Mouse (Mus musculus) cortical plate, adult 2 months (tissue): ENCODE data around the gene Cfap77. TPM values are rescaled to one million over a fixed set of nuclear protein-coding genes. Genes with fewer than 3 reads are reported as not detected.

Experiments
- H3K27ac ChIP-seq: fragments of 200-500 bp; 2 replicates; pipeline ENCODE4 v1.5.1; 2012; ENCODE audit warnings: low read length, control low read depth, inconsistent platforms; ENCODE audit not compliant: insufficient read depth
- H3K4me1 ChIP-seq: fragments of 200-500 bp; 2 replicates; pipeline ENCODE4 v1.6.1; 2011; ENCODE audit warnings: low read length; ENCODE audit not compliant: control insufficient read depth, insufficient read depth
- H3K4me3 ChIP-seq: fragments of 200-500 bp; 2 replicates; pipeline ENCODE4 v1.5.1; 2011; ENCODE audit warnings: mild to moderate bottlenecking, low read length, control low read depth; ENCODE audit not compliant: insufficient read depth
- CTCF ChIP-seq: fragments of 200-500 bp; IDR thresholded peaks from 2 replicates; pipeline ENCODE4 v1.5.1; 2011; ENCODE audit warnings: mild to moderate bottlenecking, control low read depth, low read length; ENCODE audit not compliant: insufficient read depth; ENCODE audit errors: extremely low read depth
- POLR2A ChIP-seq: fragments of 200-500 bp; IDR thresholded peaks from 2 replicates; pipeline ENCODE4 v1.6.1; 2011; ENCODE audit warnings: mild to moderate bottlenecking, low read length, control low read depth; ENCODE audit not compliant: insufficient read depth; ENCODE audit errors: extremely low read depth
- polyA plus RNA-seq: library from polyadenylated mRNA; depleted of rRNA; stranded (reverse); fragments of >200 nt; gene quantifications from 2 replicates; pipeline ENCODE4 v1.2.3, GENCODE M21; 2012

Cfap77 gene
- polyA plus RNA-seq, 1 experiment: 0.15 TPM

DNA sequence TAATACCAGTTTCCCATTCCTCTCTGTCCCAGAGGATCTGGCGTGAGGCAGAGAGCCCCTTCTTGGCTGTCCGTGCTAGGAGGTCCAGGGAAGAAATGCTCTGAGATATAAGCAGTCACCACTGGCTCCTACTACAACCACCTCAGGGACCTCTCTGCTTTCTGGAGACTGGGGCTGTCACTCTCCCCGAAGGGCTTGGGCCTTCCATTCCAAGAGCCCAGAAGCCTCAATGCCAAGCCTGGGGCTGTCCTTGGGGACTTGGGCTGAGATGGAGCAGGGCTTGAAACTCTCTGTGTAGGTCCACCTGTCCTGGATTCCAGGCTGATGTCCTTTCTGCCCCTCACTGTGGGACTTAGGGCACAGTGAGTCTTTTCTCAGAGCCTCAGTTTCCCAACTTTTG, 144.0 kb downstream of the Cfap77 start:
- TF ChIP-seq CTCF (no peak), POLR2A (no peak)
- H3K4me3 ChIP-seq: no peak overlapping the region
- no peaks in the 10 kb centered on the region for H3K4me1 ChIP-seq
- H3K27ac ChIP-seq: no peak overlapping the region

- no peak overlapping the region for H3K27ac ChIP-seq
- no peak overlapping the region for H3K4me3 ChIP-seq
- TF ChIP-seq POLR2A (no peak), CTCF (no peak)
- no peaks in the 10 kb centered on the region for H3K4me1 ChIP-seq
Measured at GRCm38 (mm10) chr2:28909818-28910710, 144.8 kb downstream of the Cfap77 start.

GRCm38 (mm10) chr2:28909186-28909817, 145.6 kb downstream of the Cfap77 start:
- Histone ChIP-seq H3K4me3 (no peak overlapping the region), H3K4me1 (no peaks in the 10 kb centered on the region), H3K27ac (no peak overlapping the region)
- TF ChIP-seq CTCF (no peak), POLR2A (no peak)

DNA sequence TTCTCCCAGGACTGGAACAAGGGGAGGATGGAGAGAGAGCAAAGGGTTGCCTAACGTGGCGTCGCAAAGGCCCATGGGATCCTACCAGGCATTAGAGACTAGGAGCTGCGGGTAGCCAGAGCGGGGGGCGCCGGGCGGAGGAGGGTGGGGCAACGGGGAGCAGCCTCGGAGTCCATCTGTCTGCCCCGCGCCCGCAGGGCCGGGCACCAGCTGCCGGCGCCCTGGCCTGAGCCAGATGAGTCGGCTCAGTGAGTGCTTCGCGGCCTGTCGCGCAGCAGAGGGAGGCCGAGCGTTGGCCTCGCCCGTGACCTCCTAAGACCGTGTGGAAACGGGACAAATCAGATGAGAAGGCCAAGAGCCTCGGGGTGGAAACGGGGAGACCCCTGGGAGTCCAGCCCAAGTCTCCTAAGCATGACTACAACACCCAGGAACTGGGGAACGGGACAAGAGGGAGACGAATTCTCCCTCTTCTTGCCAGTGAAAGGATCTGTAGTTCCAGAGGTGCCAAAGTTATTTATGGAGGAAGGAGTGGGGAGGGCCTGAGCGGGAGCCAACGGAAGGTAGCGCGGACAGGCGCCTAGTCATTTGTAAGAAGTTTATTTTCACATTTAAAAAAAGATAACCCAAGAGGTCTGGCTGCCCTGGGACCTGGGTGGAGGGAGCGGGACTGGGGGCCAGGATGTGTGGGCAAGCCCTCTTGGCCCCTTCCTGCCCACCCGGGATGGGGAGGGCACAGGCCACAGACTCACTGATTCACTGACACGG, 146.3 kb downstream of the Cfap77 start:
- Histone ChIP-seq H3K27ac (no peak overlapping the region), H3K4me1 (no peaks in the 10 kb centered on the region), H3K4me3 (no peak overlapping the region)
- no peak for TF ChIP-seq POLR2A
- TF ChIP-seq CTCF: no peak

- H3K4me1 ChIP-seq: no peaks in the 10 kb centered on the region
- H3K4me3 ChIP-seq: no peak overlapping the region
- TF ChIP-seq POLR2A (no peak), CTCF (no peak)
- no peak overlapping the region for H3K27ac ChIP-seq
Measured at GRCm38 (mm10) chr2:28907691-28908388, 147.0 kb downstream of the Cfap77 start.

DNA sequence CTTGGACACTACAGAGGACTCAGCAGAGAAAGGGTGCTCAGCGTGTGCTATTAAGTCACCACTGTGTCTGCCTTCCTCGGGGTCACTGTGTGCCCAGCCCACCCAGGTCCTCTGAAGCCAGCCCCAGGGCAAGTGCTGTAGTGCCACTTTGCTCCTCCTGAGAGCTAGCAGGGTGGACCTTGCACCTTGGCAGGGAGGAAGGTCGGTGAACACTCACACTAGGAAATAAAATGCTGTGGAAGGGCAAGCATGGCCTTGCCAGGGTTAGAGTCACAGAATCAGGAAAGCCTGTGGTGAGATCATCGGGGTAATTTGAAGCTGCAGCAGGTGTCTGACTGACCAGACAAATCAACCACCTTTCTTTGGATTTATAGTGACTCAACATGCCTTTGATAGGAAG, 149.3 kb downstream of the Cfap77 start:
- TF ChIP-seq POLR2A (no peak), CTCF (no peak)
- no peaks in the 10 kb centered on the region for H3K4me1 ChIP-seq
- H3K27ac ChIP-seq: no peak overlapping the region
- H3K4me3 ChIP-seq: no peak overlapping the region

DNA sequence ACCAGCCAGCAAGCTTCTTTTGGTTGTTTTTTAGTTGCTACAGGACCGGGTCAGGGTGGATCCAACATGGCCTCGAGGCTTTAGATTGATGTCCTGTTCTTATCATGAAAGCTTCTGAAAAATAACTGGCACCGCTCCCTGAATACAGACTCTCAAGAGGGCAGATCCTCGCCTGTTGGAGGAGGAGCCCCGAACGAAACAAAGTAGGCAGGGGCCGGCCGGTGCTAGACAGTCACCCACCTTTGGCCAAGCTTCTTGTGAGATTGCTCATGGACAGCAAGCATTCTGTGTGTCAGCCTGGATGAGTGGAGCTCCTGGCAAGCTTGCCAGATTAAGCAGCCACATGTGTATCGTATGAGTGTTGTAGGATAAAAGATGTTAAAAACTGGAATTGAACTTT, 150.1 kb downstream of the Cfap77 start:
- Histone ChIP-seq H3K27ac (no peak overlapping the region), H3K4me1 (no peaks in the 10 kb centered on the region), H3K4me3 (no peak overlapping the region)
- TF ChIP-seq CTCF (no peak), POLR2A (no peak)

DNA sequence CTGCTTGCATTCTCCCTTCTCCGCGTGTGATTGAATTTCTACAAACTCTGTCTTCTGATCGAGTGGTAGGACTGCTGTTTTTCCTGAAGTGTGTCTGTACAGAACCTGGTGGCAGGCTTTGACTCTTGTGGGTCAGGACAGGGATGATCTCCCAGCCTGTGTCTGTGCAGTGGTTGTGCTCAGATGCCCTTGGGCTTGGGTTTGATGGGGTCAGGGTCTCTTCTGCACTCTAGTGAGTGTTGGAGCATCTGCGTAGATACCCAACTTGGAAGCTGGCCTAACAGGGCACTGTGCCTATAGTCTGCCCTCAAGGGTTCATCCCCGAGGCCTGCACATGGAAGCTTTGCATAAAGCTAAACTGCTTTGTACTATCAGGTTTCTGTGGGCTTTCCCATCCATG, 151.0 kb downstream of the Cfap77 start:
- H3K27ac ChIP-seq: no peak overlapping the region
- H3K4me1 ChIP-seq: no peaks in the 10 kb centered on the region
- TF ChIP-seq CTCF (no peak), POLR2A (no peak)

DNA sequence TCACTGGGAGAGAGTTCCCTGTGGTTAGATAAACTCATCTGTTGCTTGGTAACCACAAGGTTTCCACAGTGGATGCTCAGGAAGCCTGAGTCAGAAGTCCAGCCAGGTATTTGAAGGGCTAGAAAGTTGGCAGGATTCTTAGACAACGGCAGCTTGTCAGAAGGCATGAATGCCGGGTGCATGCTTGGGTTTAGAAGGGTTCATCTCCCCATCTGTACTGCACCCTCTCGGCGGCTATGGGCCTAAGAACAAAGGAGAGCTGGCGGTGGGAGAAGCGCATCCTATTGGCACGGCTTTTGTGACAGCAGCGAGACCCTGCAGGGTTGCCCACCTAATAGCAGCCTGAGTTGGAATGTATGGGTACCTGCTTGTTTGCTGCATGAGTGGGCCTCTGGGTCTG, 152.6 kb downstream of the Cfap77 start:
- Histone ChIP-seq H3K27ac (no peak overlapping the region), H3K4me1 (no peaks in the 10 kb centered on the region), H3K4me3 (no peak overlapping the region)
- no peak for TF ChIP-seq POLR2A
- TF ChIP-seq CTCF: no peak

More for the DNA sequence above, 151.0 kb downstream of the Cfap77 start:
- no peak overlapping the region for H3K4me3 ChIP-seq
